Mouse (Mus musculus) B cell, adult 62 days (primary cell): Measurements from ENCODE around the gene Hhex. TPM values are rescaled to one million over a fixed set of nuclear protein-coding genes. Genes with fewer than 3 reads are reported as not detected.

ENCODE experiments used
- total RNA-seq: library from RNA; stranded (reverse); gene quantifications from 4 replicates; pipeline ENCODE4 v1.2.4, GENCODE M21; 2023

Gene Hhex
- total RNA-seq, result 95.9 to 101 TPM (median 100.0 TPM) in 4 replicates

DNA sequence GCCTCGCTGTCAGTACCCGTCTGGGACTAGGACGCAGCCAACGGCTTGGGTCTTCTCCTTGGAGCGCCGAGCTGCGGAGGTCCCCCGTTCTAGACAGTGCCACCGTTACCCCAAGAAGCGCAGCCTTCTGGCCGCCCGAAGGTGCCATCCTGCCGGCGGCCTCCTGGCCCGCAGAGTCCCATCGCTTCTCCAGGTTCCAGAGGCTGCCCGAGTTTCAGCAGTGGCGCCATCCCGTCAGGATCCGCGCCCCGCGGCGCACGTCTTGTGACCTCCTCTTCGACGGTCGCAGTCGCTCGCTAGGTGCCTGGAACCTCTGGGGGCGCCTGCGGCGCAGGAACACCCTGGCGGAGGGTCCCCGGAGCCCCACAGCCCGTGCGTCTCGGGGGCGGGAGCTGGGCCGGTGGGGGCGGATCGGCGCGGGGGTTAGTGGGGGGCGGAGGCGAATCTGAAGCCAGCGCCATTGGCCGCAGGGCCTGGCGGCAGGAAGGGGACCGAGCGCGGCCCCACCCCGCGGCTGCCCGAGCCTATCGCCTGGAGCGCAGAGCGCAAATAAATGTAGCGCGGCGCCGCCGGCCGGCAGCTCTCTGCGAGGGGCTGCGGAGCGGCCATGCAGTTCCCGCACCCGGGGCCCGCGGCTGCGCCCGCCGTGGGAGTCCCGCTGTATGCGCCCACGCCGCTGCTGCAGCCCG is at the start of gene Hhex:
Gene Hhex, plus strand, starts transcription at position 548 of the 689 bp plus-strand sequence.

Other genes starting within 250 kb of the Hhex start
- gene March5, start 227.3 kb upstream of the Hhex start, total RNA-seq, result 64.9 to 70.8 TPM (median 69.4 TPM) in 4 replicates
- 0.16 to 1.6 TPM (median 0.52 TPM) in 4 replicates for gene Cpeb3, start 226.2 kb upstream of the Hhex start, total RNA-seq
- 30.5 to 36.2 TPM (median 32.2 TPM) in 4 replicates for gene Ide, start 97.0 kb upstream of the Hhex start, total RNA-seq
- 1.6 to 2.0 TPM (median 1.8 TPM) in 4 replicates for gene Kif11, start 58.4 kb upstream of the Hhex start, total RNA-seq
- 44.7 to 49.1 TPM (median 48.0 TPM) in 4 replicates for gene Exoc6, start 115.6 kb downstream of the Hhex start, total RNA-seq